Mouse (Mus musculus) hindbrain, postnatal 0 days (tissue): ENCODE results near the gene Pdcd1lg2. TPM values are rescaled to one million over a fixed set of nuclear protein-coding genes. Genes with fewer than 3 reads are reported as not detected.

Source experiments
- ATAC-seq: fragments of 200-750 bp; cut with Nextera tagmentation; 2 replicates; pipeline ENCODE4 v1.8.0; 2017; ENCODE audit warnings: mild to moderate bottlenecking, moderate TSS enrichment, moderate library complexity
- DNase-seq: peaks from one replicate; pipeline ENCODE4 v3.0.0-alpha.2; 2015; ENCODE audit warnings: low spot score
- H3K27ac ChIP-seq: fragments of 300-500 bp; sonication (generic); 2 replicates; pipeline ENCODE4 v1.5.1; 2014; ENCODE audit warnings: mild to moderate bottlenecking
- H3K27me3 ChIP-seq: fragments of 300-500 bp; sonication (generic); 2 replicates; pipeline ENCODE4 v1.6.1; 2014; ENCODE audit warnings: low read length, mixed read lengths; ENCODE audit not compliant: insufficient read depth
- H3K36me3 ChIP-seq: fragments of 300-500 bp; sonication (generic); 2 replicates; pipeline ENCODE4 v1.6.1; 2014; ENCODE audit warnings: low read length, mixed read lengths; ENCODE audit not compliant: insufficient read depth
- H3K4me1 ChIP-seq: fragments of 300-500 bp; sonication (generic); 2 replicates; pipeline ENCODE4 v1.6.1; 2014; ENCODE audit warnings: antibody characterized with exemption, low read length, mixed read lengths; ENCODE audit not compliant: insufficient read depth
- H3K4me2 ChIP-seq: fragments of 300-500 bp; sonication (generic); 2 replicates; pipeline ENCODE4 v1.6.1; 2014; ENCODE audit warnings: low read depth, mild to moderate bottlenecking, low read length, moderate library complexity, mixed read lengths
- H3K4me3 ChIP-seq: fragments of 300-500 bp; sonication (generic); 2 replicates; pipeline ENCODE4 v1.5.1; 2014; ENCODE audit warnings: low read length
- H3K9ac ChIP-seq: fragments of 300-500 bp; sonication (generic); replicated peaks from 2 replicates; pipeline ENCODE4 v1.6.1; 2014; ENCODE audit warnings: mild to moderate bottlenecking, low read length, moderate library complexity, mixed read lengths
- H3K9me3 ChIP-seq: fragments of 300-500 bp; sonication (generic); 2 replicates; pipeline ENCODE4 v1.6.1; 2016; ENCODE audit warnings: low read length, mixed read lengths
- CTCF ChIP-seq: IDR thresholded peaks from 2 replicates; pipeline ENCODE4 v1.5.1; 2016; ENCODE audit warnings: antibody characterized with exemption, control low read depth, low read depth
- WGBS: fragments of 180-500 bp; shearing (Covaris S2); extraction: QIAGEN DNeasy Blood & Tissue Kit; methylation state at CpG from one replicate; pipeline ENCODE4 v1.1.7; 2014; 5-methylcytosine and 5-hydroxymethylcytosine counted together
- polyA plus RNA-seq: library from polyadenylated mRNA; unstranded; fragments of >200 nt; fragmentation: Nextera tagmentation; extraction: Ambion mirVana; gene quantifications from 2 replicates; pipeline ENCODE4 v1.2.1, GENCODE M21; 2015
- total RNA-seq: library from RNA; depleted of rRNA; stranded (reverse); fragments of >200 nt; gene quantifications from 2 replicates; pipeline ENCODE4 v1.2.3, GENCODE M21; 2014

Pdcd1lg2 gene
- total and polyA plus RNA-seq, 2 experiments from 2014 or later: 0.14 to 0.94 TPM

DNA sequence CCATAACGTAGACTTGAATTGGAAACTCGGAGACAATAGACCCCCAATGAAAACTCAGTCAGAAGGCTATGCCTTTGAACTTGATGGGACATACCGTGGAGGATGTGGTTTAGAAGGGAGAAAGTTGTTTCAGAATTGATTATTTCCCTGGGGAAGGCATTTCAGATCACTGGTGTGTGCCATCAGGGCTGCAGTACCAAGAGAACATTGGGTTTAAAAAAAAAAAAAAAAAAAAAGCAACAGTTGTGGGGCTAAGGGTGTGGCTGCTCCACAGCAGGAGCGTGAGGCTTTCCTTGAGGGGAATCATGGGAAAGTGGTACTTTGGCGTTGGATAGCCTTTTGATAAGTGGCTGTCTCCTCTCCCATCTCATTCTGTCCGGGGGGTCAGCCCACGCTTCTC is 12.1 kb downstream of the Pdcd1lg2 start:
- H3K36me3 ChIP-seq: no peaks in the 10 kb centered on the region
- 75% methylated on average over 7 of the region's 7 CpGs for WGBS
- H3K9ac ChIP-seq: no peak overlapping the region
- TF ChIP-seq CTCF: no peak
- ATAC-seq (no peak), DNase-seq (no peak)
- no peak overlapping the region for H3K4me3 ChIP-seq
- H3K27me3 ChIP-seq: no peaks in the 10 kb centered on the region
- H3K4me2 ChIP-seq: no peak overlapping the region
- no peaks in the 10 kb centered on the region for H3K9me3 ChIP-seq
- no peak overlapping the region for H3K27ac ChIP-seq
- no peaks in the 10 kb centered on the region for H3K4me1 ChIP-seq

DNA sequence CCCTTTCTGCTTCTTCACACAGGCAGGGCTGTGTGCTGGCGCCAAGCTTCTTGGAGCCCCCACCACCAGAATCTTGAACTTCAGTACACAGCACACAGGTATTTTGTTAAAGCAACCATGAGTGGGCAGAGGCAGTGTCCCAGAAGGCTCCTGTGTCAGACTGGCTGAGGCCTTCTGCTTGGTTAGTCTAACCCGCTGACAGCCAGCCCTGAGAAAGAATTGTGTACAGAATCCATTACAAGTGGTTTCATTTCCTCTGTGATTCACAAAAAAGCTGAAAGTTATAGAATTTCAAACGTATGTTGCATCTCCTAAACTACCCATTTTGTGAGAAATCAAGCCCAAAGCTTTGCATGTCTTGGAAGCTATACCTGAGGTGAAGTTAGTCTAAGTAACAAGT is 19.8 kb downstream of the Pdcd1lg2 start:
- DNase-seq: no peak
- no peaks in the 10 kb centered on the region for H3K36me3 ChIP-seq
- H3K4me2 ChIP-seq: no peak overlapping the region
- no peak for TF ChIP-seq CTCF
- H3K27me3 ChIP-seq: no peaks in the 10 kb centered on the region
- H3K27ac ChIP-seq: no peak overlapping the region
- H3K9me3 ChIP-seq: no peaks in the 10 kb centered on the region
- no peaks in the 10 kb centered on the region for H3K4me1 ChIP-seq
- ATAC-seq: no peak
- no peak overlapping the region for H3K9ac ChIP-seq
- WGBS: 83% methylated on average over 3 of the region's 3 CpGs
- no peak overlapping the region for H3K4me3 ChIP-seq

DNA sequence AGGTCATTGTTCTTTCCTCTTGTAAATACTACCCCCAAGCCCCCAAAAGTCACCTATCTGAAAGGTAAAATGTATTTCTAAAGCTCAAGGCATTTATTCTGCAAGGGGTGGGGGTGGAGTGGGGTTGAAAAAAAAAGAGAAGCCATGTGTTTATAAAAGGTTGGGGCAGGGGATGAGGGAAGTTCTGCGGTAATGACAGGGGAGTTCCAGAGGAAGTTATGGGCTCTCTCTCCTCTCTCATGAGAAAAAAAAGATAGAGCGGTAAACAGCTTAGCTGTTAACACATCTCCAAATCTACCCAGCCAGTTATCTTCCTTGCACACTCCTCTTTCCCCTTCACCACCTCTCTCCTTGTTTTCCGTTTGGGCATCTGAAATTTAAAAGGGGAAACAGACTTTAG is 20.2 kb downstream of the Pdcd1lg2 start:
- Histone ChIP-seq H3K4me3 (no peak overlapping the region), H3K36me3 (no peaks in the 10 kb centered on the region), H3K4me1 (no peaks in the 10 kb centered on the region), H3K27ac (no peak overlapping the region), H3K9me3 (no peaks in the 10 kb centered on the region), H3K4me2 (no peak overlapping the region), H3K9ac (no peak overlapping the region), H3K27me3 (no peaks in the 10 kb centered on the region)
- DNase-seq (no peak), ATAC-seq (no peak)
- 80% methylated on average over 3 of the region's 3 CpGs for WGBS
- no peak for TF ChIP-seq CTCF

DNA sequence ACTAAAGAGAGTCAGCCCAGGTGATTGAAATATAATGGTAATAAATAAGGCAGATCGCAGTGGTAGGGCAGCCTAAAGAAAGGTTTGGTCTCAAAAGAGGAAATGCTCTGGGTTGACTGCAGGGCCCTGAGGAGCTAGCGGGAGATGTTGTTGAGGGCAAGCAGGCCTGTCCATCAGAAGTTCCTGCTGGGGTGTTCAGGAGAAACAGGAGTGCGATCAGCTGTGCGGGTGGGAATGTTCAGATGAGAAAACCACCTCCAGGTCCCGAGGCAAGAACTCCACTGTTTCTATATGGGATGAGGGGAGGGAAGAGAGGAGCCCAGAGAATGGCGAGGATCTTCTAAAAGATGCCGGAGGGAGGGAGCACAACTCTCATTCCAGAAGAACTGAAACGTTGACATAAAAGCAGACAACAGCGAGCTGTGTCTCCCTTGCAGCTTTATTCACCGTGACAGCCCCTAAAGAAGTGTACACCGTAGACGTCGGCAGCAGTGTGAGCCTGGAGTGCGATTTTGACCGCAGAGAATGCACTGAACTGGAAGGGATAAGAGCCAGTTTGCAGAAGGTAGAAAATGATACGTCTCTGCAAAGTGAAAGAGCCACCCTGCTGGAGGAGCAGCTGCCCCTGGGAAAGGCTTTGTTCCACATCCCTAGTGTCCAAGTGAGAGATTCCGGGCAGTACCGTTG is 26.2 kb downstream of the Pdcd1lg2 start:
- no peak overlapping the region for H3K4me3 ChIP-seq
- 61% methylated on average over 18 of the region's 18 CpGs for WGBS
- H3K9me3 ChIP-seq: no peaks in the 10 kb centered on the region
- no peaks in the 10 kb centered on the region for H3K27me3 ChIP-seq
- no peaks in the 10 kb centered on the region for H3K36me3 ChIP-seq
- H3K4me1 ChIP-seq: no peaks in the 10 kb centered on the region
- no peak for DNase-seq
- no peak overlapping the region for H3K9ac ChIP-seq
- H3K27ac ChIP-seq: no peak overlapping the region
- no peak for TF ChIP-seq CTCF
- H3K4me2 ChIP-seq: no peak overlapping the region
- ATAC-seq: no peak

DNA sequence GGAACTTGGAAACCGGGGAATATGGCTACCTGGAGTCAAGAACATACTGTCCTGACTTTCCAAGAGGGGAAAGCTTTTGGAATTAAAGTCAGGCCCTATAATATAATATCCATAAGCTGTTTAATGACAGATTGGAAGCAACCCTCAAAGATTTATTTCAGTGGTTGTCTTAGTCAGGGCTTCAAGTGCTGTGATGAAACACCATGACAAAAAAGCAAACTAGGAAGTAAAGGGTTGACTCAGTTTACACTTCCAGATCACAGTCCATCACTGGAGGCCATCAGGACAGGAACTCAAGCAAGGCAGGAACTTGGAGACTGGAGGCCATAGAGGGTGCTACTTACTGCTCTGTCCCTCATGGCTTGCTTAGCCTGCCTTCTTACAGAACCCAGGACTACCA is 27.1 kb downstream of the Pdcd1lg2 start:
- Histone ChIP-seq H3K4me2 (no peak overlapping the region), H3K27me3 (no peaks in the 10 kb centered on the region), H3K9ac (no peak overlapping the region), H3K36me3 (no peaks in the 10 kb centered on the region), H3K27ac (no peak overlapping the region), H3K9me3 (no peaks in the 10 kb centered on the region), H3K4me3 (no peak overlapping the region), H3K4me1 (no peaks in the 10 kb centered on the region)
- ATAC-seq: no peak
- no peak for DNase-seq
- WGBS: 94% methylated on average over 1 of the region's 1 CpGs
- TF ChIP-seq CTCF: no peak

DNA sequence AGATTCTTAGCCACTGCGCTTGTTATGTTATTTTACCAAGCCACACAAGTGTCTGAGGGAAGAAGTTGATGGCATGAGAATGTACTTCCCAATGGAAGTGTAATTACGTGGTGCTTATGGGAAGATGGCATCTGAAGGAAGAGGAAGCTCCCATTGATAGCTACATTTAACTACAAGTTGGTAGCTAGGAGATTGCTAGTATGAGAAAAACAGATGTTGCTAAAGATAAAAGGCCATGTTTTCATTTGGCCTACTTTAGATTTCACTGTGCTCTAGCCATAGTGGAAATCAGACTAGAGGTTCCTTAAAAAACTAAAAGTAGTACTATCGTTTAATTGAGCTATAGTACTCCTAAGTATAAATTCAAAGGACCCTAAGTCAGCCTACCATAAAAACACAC is 28.5 kb downstream of the Pdcd1lg2 start:
- H3K27ac ChIP-seq: no peak overlapping the region
- no peak for DNase-seq
- H3K4me2 ChIP-seq: no peak overlapping the region
- WGBS: 87% methylated on average over 3 of the region's 3 CpGs
- H3K36me3 ChIP-seq: no peaks in the 10 kb centered on the region
- TF ChIP-seq CTCF: no peak
- H3K9ac ChIP-seq: no peak overlapping the region
- no peak for ATAC-seq
- no peaks in the 10 kb centered on the region for H3K27me3 ChIP-seq
- no peaks in the 10 kb centered on the region for H3K9me3 ChIP-seq
- no peak overlapping the region for H3K4me3 ChIP-seq
- no peaks in the 10 kb centered on the region for H3K4me1 ChIP-seq

DNA sequence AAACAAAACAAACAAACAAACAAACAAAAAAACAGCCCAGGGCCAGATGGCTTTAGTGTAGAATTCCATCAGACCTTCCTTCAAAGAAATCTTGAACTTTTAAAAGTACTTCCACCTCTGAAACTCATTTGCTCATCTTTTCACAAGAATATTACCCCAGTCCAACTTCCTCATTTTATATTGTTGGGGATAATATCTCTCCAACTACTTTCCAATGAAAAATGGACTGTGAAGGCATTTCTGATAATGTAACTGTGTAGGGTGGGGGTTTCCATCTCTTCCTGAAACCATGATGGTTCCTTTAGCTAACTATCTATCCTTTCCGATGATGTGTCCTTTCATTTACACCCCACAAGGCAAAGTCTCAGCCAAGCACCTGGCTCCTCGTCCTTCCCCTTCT is 31.8 kb downstream of the Pdcd1lg2 start:
- TF ChIP-seq CTCF: no peak
- no peaks in the 10 kb centered on the region for H3K36me3 ChIP-seq
- ATAC-seq: no peak
- DNase-seq: no peak
- H3K4me3 ChIP-seq: no peak overlapping the region
- 0 out of 2 replicates have a peak, but pooled peaks cover 4% of the 10 kb centered on the region for H3K9me3 ChIP-seq
- no peaks in the 10 kb centered on the region for H3K4me1 ChIP-seq
- H3K27me3 ChIP-seq: no peaks in the 10 kb centered on the region
- WGBS: 83% methylated on average over 2 of the region's 2 CpGs
- H3K9ac ChIP-seq: no peak overlapping the region
- H3K27ac ChIP-seq: no peak overlapping the region
- H3K4me2 ChIP-seq: no peak overlapping the region
